Mouse (Mus musculus) lung, adult 10 weeks (tissue): Measurements from ENCODE around the gene Cd209f. TPM values are rescaled to one million over a fixed set of nuclear protein-coding genes. Genes with fewer than 3 reads are reported as not detected.

Source experiments
- polyA plus RNA-seq: library from polyadenylated mRNA; stranded (reverse); fragments of 350-450 nt; fragmentation: Illumina TruSeq; extraction: RNeasy Lipid Tissue Mini Kit (QIAGEN cat#74804); gene quantifications from one replicate; pipeline ENCODE4 v1.2.3, GENCODE M21; 2014; ENCODE audit warnings: low read depth, low replicate concordance; ENCODE audit not compliant: insufficient read depth

The Cd209f gene
- polyA plus RNA-seq: 9.0 TPM

GRCm38 (mm10) chr8:4105735-4106134, at the start of gene Cd209f:
TSS of gene Cd209f (minus strand) at chr8:4105835.

GRCm38 (mm10) chr8:4133798-4134197, 28.2 kb upstream of the Cd209f start, which contains the start of gene Cd209g:
TSS of gene Cd209g (plus strand) at chr8:4134098.

Other genes with a start within 250 kb of the Cd209f start
- gene Cd209d, start 227.3 kb downstream of the Cd209f start, polyA plus RNA-seq: 3.7 TPM
- 1.6 TPM for gene Cd209b, start 179.0 kb downstream of the Cd209f start, polyA plus RNA-seq
- 1.1 TPM for gene Cd209c, start 151.1 kb downstream of the Cd209f start, polyA plus RNA-seq
- gene Cd209g, start 28.3 kb upstream of the Cd209f start, polyA plus RNA-seq: 3.0 TPM
- 7.3 TPM for gene Evi5l, start 60.7 kb upstream of the Cd209f start, polyA plus RNA-seq
- gene Prr36, start 111.6 kb upstream of the Cd209f start, polyA plus RNA-seq: 0.68 TPM
- 2.7 TPM for gene Lrrc8e, start 121.0 kb upstream of the Cd209f start, polyA plus RNA-seq
- 20.6 TPM for gene Map2k7, start 132.9 kb upstream of the Cd209f start, polyA plus RNA-seq
- gene Gm49320, start 133.0 kb upstream of the Cd209f start, polyA plus RNA-seq: 0.21 TPM
- 2.6 TPM for gene Tgfbr3l, start 142.4 kb upstream of the Cd209f start, polyA plus RNA-seq
- gene Snapc2, start 147.2 kb upstream of the Cd209f start, polyA plus RNA-seq: 16.5 TPM
- 17.2 TPM for gene Ctxn1, start 153.4 kb upstream of the Cd209f start, polyA plus RNA-seq
- gene Timm44, start 170.1 kb upstream of the Cd209f start, polyA plus RNA-seq: 32.0 TPM
- 5.3 TPM for gene Ccl25, start 219.4 kb upstream of the Cd209f start, polyA plus RNA-seq
- 31.1 TPM for gene Elavl1, start 219.6 kb upstream of the Cd209f start, polyA plus RNA-seq